Mouse (Mus musculus) gastrocnemius, postnatal 14 days (tissue): Measurements from ENCODE around the gene Fmnl1. TPM values are rescaled to one million over a fixed set of nuclear protein-coding genes. Genes with fewer than 3 reads are reported as not detected.

Experiments
- DNase-seq: peaks from one replicate; pipeline ENCODE4 v3.0.0; 2021; ENCODE audit warnings: mixed read lengths
- intact Hi-C: fragments of 180-260 bp; cut with DNase I; formaldehyde crosslinking; loops from one replicate; pipeline ENCODE4 v1.15.1; 2025; ENCODE audit warnings: low total_unique reads
- long read RNA-seq, 2 experiments: library from polyadenylated mRNA; stranded (forward); transcript quantifications; one replicate each; pipeline ENCODE4 v2.0.0; 2021
- total RNA-seq, 2 experiments: library from RNA; stranded (reverse); gene quantifications; 2 replicates each; pipeline ENCODE4 v1.2.3; 2021

Gene Fmnl1
- total RNA-seq = 1 to 10 TPM; 6.7 to 7.3 TPM
- long read RNA-seq, experiment 1, partial matches to known transcripts = 1 of 1 reads
- long read RNA-seq, experiment 1, other reads (novel, unspliced or antisense) = 0 of 1 reads
- long read RNA-seq, experiment 2, partial matches to known transcripts = 0 of 3 reads
- long read RNA-seq, experiment 2, other reads (novel, unspliced or antisense) = 1 of 3 reads

- peak; percentile 56 for DNase-seq
- intact Hi-C loops = loop anchor here (5.0 kb wide), 1 partner anchor 157 kb away; no protein-coding TSS in a partner anchor
Measured at GRCm38 (mm10) chr11:103170494-103171285, at the start of gene Fmnl1. Gene Fmnl1, plus strand, starts transcription at chr11:103171107.

GRCm38 (mm10) chr11:103131701-103132575, 39.0 kb upstream of the Fmnl1 start, which contains the start of gene Hexim2:
Gene Hexim2, plus strand, starts transcription at chr11:103132429.
- DNase-seq = peak; percentile 75
- intact Hi-C loops = no loop called here

DNA sequence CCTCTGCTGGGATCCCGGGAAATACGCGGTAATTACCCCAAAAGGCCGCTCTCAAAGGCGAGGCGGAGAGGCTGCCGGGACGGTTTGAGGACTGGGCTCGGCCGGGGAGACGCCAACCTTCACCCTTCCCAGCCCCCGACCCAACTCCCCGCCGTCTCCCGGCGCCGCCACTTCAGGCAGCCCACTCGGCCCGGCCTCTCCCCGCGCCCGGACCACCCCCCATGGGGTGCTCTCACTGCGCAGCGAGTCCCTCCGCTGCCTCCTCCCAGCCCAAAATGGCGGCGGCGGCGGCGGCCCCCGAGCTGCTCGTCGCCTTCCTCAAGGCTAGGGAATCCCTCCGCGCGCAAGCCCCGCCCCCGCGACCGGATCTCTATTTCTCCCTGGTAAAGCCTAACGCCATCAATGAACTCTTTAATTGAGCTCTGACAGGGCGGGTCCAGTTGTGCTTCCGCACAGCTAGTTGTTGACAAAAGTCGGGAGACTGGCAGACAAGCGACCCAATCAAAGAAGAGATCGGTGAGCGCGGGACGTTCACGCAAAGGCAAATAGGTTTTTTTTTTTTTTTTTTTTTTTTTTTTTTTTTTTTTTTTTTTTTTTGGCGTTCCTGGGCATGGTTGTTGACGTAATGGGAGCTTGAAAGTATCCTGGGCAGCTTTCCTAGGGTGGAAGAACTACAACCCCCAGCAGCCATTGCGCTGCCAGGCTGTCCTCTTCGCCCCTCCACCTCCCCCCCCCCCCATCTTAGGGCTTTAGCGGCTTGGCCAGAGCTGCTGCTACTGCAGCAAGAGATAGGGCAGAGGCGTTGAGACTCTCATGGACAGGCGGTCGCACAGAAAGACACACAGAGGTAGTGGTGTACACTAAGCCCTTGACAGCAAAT, 38.1 kb upstream of the Fmnl1 start:
- intact Hi-C loops = no loop called here
- peak; percentile 100 for DNase-seq

- no peak for DNase-seq
- intact Hi-C loops = no loop called here
Measured at GRCm38 (mm10) chr11:103133456-103134185, 37.3 kb upstream of the Fmnl1 start.

DNA sequence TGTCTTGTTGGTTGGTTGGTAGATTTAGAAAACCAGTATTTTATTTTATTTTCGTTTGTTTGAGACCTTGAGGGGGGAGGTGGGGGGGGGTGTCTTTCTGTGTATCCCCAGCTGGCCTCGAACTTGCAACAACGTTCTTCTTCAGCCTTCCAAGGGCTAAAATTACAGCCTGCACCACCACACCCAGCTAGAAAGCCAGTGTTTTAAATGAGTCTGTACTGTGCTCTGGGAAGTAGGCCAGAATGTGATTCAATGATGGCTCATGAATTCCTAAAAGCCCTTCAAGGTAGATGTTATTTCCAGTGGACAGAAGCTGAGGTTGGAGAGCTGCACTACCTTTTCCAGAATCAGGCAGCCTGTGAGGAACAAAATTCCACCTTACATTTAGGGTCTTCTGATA, 36.7 kb upstream of the Fmnl1 start:
- intact Hi-C loops = no loop called here
- no peak for DNase-seq

- intact Hi-C loops = no loop called here
- no peak for DNase-seq
Measured at GRCm38 (mm10) chr11:103136039-103136577, 34.8 kb upstream of the Fmnl1 start.

- intact Hi-C loops = no loop called here
- DNase-seq = no peak
Measured at GRCm38 (mm10) chr11:103139951-103140762, 30.8 kb upstream of the Fmnl1 start.

DNA sequence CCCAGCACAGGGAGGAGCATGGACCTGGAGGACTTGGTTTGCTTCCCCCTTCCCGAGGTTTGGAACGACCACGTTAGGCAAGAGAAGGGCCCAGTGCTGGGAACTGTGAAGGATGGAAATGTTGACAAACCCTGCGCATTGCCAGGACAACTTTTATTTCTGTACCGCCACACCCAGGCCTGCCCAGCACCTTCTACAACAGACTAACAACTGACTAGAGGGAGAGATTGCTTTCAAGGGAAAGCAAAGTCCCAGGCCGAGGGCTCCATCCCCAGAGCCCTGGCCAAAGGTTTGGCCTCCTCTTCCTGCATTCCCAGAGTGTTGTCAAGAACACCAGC, 30.2 kb upstream of the Fmnl1 start:
- DNase-seq = no peak
- intact Hi-C loops = no loop called here

DNA sequence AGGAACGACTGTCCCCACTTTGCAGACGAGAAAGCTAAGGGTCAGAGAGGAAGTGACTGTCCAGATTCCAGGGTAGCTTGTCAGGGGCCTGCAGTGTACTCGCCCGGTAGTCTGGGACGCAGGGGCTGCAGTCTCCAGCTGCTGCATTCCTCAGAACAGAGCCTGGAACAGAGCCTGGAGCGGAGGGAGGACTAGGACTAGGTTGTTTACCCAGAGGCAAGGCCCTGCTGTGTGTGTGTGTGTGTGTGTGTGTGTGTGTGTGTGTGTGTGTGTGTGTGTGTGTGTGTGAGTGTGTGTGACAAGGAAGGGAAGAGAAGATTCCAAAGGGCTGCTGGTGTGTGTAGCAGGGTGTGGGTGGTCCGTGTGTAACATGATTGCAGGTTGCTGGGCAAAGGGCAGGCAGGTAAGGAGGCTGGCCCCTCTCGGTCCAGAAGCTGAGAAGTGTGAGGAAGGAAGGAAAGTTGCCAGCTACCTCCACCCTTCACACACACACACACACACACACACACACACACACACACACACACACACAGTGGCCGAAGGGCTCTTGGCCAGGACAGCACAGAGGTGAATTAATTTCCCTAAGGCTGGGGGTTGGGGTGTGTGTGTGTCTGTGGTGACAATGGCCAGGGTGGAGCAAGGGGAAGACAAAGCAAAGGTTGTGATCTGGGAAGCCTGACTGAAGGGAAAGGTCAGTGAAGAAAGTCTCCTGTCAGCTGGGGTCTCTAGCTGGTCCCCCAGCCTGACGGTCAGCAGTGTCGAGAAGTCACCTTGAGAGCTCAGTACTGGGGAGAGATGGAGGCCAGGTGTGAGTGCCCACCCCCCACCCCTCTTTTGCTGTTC, 29.6 kb upstream of the Fmnl1 start:
- peak; percentile 83 for DNase-seq
- intact Hi-C loops = no loop called here

GRCm38 (mm10) chr11:103141944-103142255, 29.0 kb upstream of the Fmnl1 start:
- intact Hi-C loops = no loop called here
- DNase-seq = no peak

DNA sequence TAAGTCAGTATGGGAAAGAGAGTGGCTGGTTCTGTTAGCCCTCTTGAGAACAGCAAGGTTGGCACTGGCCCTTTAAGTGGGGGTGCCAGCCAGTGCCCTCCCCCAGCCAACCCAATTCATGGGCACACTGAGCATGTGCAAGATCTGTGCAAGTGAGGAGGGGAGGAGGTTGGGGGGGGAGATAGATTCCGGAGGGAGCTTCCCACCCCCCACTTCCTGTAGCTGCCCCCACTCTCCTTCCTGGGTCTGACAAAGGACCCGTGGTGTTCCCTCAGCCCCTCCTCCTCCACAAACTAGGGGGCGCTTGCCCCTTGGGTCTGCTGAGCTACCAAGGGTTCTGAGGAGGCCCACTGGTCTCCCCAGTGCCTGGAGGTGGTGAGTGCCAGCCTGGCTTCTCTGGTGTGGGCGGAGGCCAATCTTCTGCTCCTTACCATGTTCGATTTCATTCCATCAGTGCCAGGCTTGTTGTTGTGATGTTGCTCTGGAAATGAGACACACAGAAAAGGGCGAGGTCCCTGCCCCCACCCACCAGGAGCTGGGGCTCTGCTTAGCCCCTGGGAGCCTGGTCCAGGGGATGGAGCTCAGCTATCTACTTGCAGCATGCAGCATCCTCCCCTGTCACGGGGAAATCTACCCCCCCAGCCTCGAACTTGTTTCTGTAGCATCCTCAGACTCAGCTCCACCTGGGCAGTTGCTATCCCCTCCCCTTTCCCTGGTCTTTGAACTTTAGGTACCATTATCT, 28.3 kb upstream of the Fmnl1 start:
- intact Hi-C loops = no loop called here
- DNase-seq = peak; percentile 59

GRCm38 (mm10) chr11:103144309-103145285, 26.3 kb upstream of the Fmnl1 start:
- no peak for DNase-seq
- intact Hi-C loops = no loop called here

DNA sequence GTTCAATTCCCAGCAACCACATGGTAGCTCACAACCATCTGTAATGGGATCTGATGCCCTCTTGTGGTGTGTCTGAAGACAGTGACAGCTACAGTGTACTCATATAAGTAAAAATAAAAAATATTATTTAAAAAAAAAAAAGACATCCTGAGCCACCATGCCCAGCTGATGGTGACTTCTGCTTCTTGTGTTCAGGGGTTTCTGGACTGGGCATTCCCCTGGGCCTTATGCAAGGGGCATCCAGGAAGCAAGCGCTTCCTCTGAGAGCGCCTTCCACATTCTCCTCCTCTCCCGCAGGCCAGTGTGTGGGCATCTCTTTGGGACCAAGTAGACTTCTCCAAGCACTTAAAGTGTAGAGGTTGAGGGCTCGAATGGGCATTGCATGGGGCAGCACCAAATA, 24.5 kb upstream of the Fmnl1 start:
- intact Hi-C loops = no loop called here
- DNase-seq = no peak

DNA sequence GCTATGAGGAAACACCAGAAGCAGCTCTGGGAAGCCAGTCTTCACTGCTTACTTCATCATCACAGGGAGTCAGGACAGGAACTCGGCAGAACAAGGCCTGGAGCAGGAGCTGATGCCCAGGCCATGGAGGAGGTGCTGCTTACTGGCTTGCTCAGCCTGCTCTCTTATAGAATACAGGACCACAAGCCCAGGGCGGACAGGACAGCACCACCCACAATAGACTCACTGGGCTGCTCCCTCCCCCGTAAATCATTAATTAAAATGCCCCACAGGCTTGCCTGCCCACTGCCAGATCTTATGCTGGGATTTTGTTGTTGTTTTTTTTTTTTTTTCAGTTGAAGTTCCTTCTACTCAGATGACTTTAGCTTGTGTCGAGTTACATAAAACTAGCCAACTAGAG, 23.1 kb upstream of the Fmnl1 start:
- intact Hi-C loops = no loop called here
- DNase-seq = no peak

- no peak for DNase-seq
- intact Hi-C loops = no loop called here
Measured at GRCm38 (mm10) chr11:103149771-103150170, 21.1 kb upstream of the Fmnl1 start.
